Mouse (Mus musculus): ENCODE results near the gene Prex1.

GRCm38 (mm10) chr2:166563076-166563475, 150.6 kb downstream of the Prex1 start:
- TF ChIP-seq CTCF (IDR thresholded peaks at IDR 0.05; ENCODE audit: control insufficient read depth, insufficient read depth, low read length) (no peak), POLR2A (IDR thresholded peaks at IDR 0.05; ENCODE audit: borderline replicate concordance, control insufficient read depth, low read depth, low read length) (no peak)

All from bone marrow, adult 2 months (tissue).